11 mouse cellular contexts compared by ENCODE assay signal in the genomic region with DNA sequence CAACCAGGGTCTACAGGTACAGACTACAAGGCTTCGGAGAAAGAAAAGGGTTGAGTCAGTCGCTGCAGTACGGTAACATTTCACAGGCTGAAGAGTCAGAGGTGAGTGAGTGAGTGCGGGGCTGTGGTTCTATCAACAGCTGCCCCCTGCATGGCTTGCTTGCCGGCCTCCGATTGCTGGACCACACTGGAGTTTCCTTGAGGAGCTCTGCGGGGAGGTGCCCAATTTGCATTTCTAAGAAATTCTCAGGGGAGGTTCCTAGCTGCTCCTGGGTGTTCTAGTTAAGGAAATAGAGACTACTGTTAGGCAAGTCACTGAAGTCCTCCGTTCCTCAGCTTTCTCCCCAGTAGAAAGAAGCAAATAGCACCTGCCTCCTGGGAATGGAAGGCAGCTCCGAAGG. TPM values are rescaled to one million over a fixed set of nuclear protein-coding genes. Genes with fewer than 3 reads are reported as not detected.
A peak's percentile ranks its signal among the peaks of the same experiment; 100 is the strongest.
DNase-seq lines count a peak whose midpoint lies in the region; ATAC-seq and TF ChIP-seq lines count a peak whose summit lies in the region.
"Had no signal": no experiment of that assay in that cellular context is flagged by ENCODE, and none has a peak within 500 bp of the region (broad histone marks: within the 10 kb centered on the region; RNA-seq: fewer than 3 reads in every experiment).

No protein-coding gene starts in this region.

- no peaks in the 10 kb centered on the region for H3K27me3 ChIP-seq in heart, embryonic 14.5 days (ENCODE audit: control insufficient read depth, insufficient read depth, low read length)
- H3K27me3 ChIP-seq in hindbrain, embryonic 14.5 days (ENCODE audit: control insufficient read depth, insufficient read depth, low read length) = no peaks in the 10 kb centered on the region
- peaks cover 14% of the 10 kb centered on the region for H3K27me3 ChIP-seq in midbrain, embryonic 13.5 days

- peaks cover 8% of the 10 kb centered on the region; the same call in 1 of the 2 replicates for H3K36me3 ChIP-seq in heart, embryonic 14.5 days (ENCODE audit: control insufficient read depth, insufficient read depth, low read length)
- no peaks in the 10 kb centered on the region for H3K36me3 ChIP-seq in hindbrain, embryonic 14.5 days (replicated peaks; ENCODE audit: control insufficient read depth, insufficient read depth)
- H3K36me3 ChIP-seq in midbrain, embryonic 13.5 days = no peaks in the 10 kb centered on the region

- peak overlapping the region; percentile 92 for H3K9ac ChIP-seq in heart, embryonic 14.5 days (ENCODE audit: low read length)
- H3K9ac ChIP-seq in hindbrain, embryonic 14.5 days = peak overlapping the region; percentile 78
- peak overlapping the region; percentile 92 for H3K9ac ChIP-seq in midbrain, embryonic 13.5 days (replicated peaks)

- no peak for TF ChIP-seq POLR2A in bone marrow, adult 2 months (IDR thresholded peaks at IDR 0.05; ENCODE audit: borderline replicate concordance, control insufficient read depth, low read depth, low read length)

- H3K9me3 ChIP-seq in heart, embryonic 14.5 days (ENCODE audit: control insufficient read depth, low read length) = no peaks in the 10 kb centered on the region
- no peaks in the 10 kb centered on the region for H3K9me3 ChIP-seq in hindbrain, embryonic 14.5 days (ENCODE audit: control insufficient read depth, low read length)
- no peaks in the 10 kb centered on the region for H3K9me3 ChIP-seq in midbrain, embryonic 13.5 days

- H3K4me1 ChIP-seq in heart, embryonic 14.5 days (ENCODE audit: control insufficient read depth in 2 of 2, insufficient read depth in 2 of 2, low read length in 2 of 2) = peaks cover 2 to 10% of the 10 kb centered on the region in 2 experiments; a peak in 2 of 4 replicates
- H3K4me1 ChIP-seq in bone marrow, adult 2 months (ENCODE audit: control insufficient read depth, insufficient read depth, low read length) = peaks cover 2% of the 10 kb centered on the region; the same call in 1 of the 2 replicates
- peaks cover 12% of the 10 kb centered on the region for H3K4me1 ChIP-seq in hindbrain, embryonic 14.5 days (replicated peaks; ENCODE audit: control insufficient read depth, insufficient read depth, low read length)
- peaks cover 18% of the 10 kb centered on the region for H3K4me1 ChIP-seq in midbrain, embryonic 13.5 days (replicated peaks)

- peak overlapping the region in 1 of 2 experiments; percentile 88; a peak in 1 of 4 replicates for H3K4me3 ChIP-seq in heart, embryonic 14.5 days (ENCODE audit: control insufficient read depth in 1 of 2, insufficient read depth in 1 of 2, low read depth in 1 of 2, low read length in 2 of 2)
- H3K4me3 ChIP-seq in bone marrow, adult 2 months (replicated peaks; ENCODE audit: control insufficient read depth, low read depth, low read length) = peak overlapping the region; percentile 81
- peak overlapping the region; percentile 56 for H3K4me3 ChIP-seq in hindbrain, embryonic 14.5 days (replicated peaks; ENCODE audit: low read length)
- H3K4me3 ChIP-seq in midbrain, embryonic 13.5 days (replicated peaks) = peak overlapping the region; percentile 65

- DNase-seq in heart, postnatal 4 days = no peak
- no peak for DNase-seq in hindbrain, embryonic 14.5 days (ENCODE audit: low spot score)
- DNase-seq in urinary bladder, postnatal 4 days (ENCODE audit: low spot score in 2 of 2) = no peak
- no peak for DNase-seq in ovary, postnatal 14 days (ENCODE audit: low spot score)
- DNase-seq in gastrocnemius, postnatal 4 days (ENCODE audit: low spot score in 2 of 2) = no peak

- WGBS in heart, embryonic 14.5 days = 45% methylated on average over 9 of the region's 9 CpGs
- WGBS in bone marrow, adult 2 months = 13% methylated on average over 9 of the region's 9 CpGs
- WGBS in hindbrain, embryonic 14.5 days = 5% methylated on average over 9 of the region's 9 CpGs
- WGBS in midbrain, embryonic 13.5 days = 8% methylated on average over 9 of the region's 9 CpGs

- no peak for TF ChIP-seq CTCF in bone marrow, adult 2 months (IDR thresholded peaks at IDR 0.05; ENCODE audit: control insufficient read depth, insufficient read depth, low read length)

- ATAC-seq in heart, embryonic 14.5 days (ENCODE audit: insufficient number of reproducible peaks, insufficient read depth, low FRiP score, low read depth) = no peak
- no peak for ATAC-seq in hindbrain, embryonic 14.5 days (ENCODE audit: low FRiP score)
- no peak for ATAC-seq in midbrain, embryonic 13.5 days

- H3K27ac ChIP-seq in heart, embryonic 14.5 days (replicated peaks in 1 of 2; ENCODE audit: control insufficient read depth in 1 of 2, insufficient read depth in 1 of 2, low read depth in 2 of 2, low read length in 2 of 2) = no peak overlapping the region
- peak overlapping the region; percentile 89; the same call in 1 of the 2 replicates for H3K27ac ChIP-seq in bone marrow, adult 2 months (ENCODE audit: control insufficient read depth, insufficient read depth, low read depth, low read length, poor library complexity)
- 0 out of 2 replicates have a peak overlapping the region, but pooled peaks have one; percentile 91 for H3K27ac ChIP-seq in hindbrain, embryonic 14.5 days
- no peak overlapping the region for H3K27ac ChIP-seq in midbrain, embryonic 13.5 days
- H3K27ac ChIP-seq: macrophage had no signal

- H3K4me2 ChIP-seq in heart, embryonic 14.5 days (ENCODE audit: low read length) = peak overlapping the region; percentile 88
- peak overlapping the region; percentile 64 for H3K4me2 ChIP-seq in hindbrain, embryonic 14.5 days (replicated peaks)
- H3K4me2 ChIP-seq in midbrain, embryonic 13.5 days (replicated peaks) = peak overlapping the region; percentile 80

RNA-seq across cellular contexts. Expression of gene Eef2k, which starts 2.1 kb away (rescaled TPM):
- 12.1 and 12.4 TPM in 2 replicates for polyA plus RNA-seq in heart, embryonic 14.5 days (2014; fragmentation: Nextera tagmentation; extraction: Ambion mirVana)
- total RNA-seq in heart, postnatal 4 days (2021) = 10 to 100 TPM; 36.9 to 38.0 TPM
- polyA plus RNA-seq in bone marrow, adult 2 months (2011; ENCODE audit: insufficient read depth, insufficient read length, low replicate concordance, missing spikeins) = 39.2 and 39.8 TPM in 2 replicates
- 15.0 and 15.9 TPM in 2 replicates for polyA plus RNA-seq in hindbrain, embryonic 14.5 days (2014; fragmentation: Nextera tagmentation; extraction: Ambion mirVana)
- 23.9 and 26.4 TPM in 2 replicates for polyA plus RNA-seq in midbrain, embryonic 13.5 days (2015; fragmentation: Nextera tagmentation; extraction: Ambion mirVana)
- 10 to 100 TPM; 77.1 TPM for total RNA-seq in gastrocnemius, postnatal 4 days (2021)

RNA-seq across cellular contexts. Expression of gene Gm5737, which starts 32.5 kb away (rescaled TPM):
- polyA plus RNA-seq in heart, embryonic 14.5 days (2014; fragmentation: Nextera tagmentation; extraction: Ambion mirVana) = not detected in 2 replicates
- not detected for total RNA-seq in heart, postnatal 4 days (2021)
- polyA plus RNA-seq in bone marrow, adult 2 months (2011; ENCODE audit: insufficient read depth, insufficient read length, low replicate concordance, missing spikeins) = not detected in 2 replicates
- polyA plus RNA-seq in hindbrain, embryonic 14.5 days (2014; fragmentation: Nextera tagmentation; extraction: Ambion mirVana) = not detected in 2 replicates
- not detected in 2 replicates for polyA plus RNA-seq in midbrain, embryonic 13.5 days (2015; fragmentation: Nextera tagmentation; extraction: Ambion mirVana)
- total RNA-seq in gastrocnemius, postnatal 4 days (2021) = under 1 TPM in 1 of 2 experiments, not detected in 1; 0.54 TPM
- total RNA-seq: MEL had no signal
- polyA plus RNA-seq: macrophage; thymus, postnatal 0 days had no signal

Comparison
In these comparisons a context has a peak if more than half of its experiments do, and no peak if none do; other contexts are left out.
1. H3K27ac ChIP-seq: peak in bone marrow, adult 2 months (single experiment) and hindbrain, embryonic 14.5 days (single experiment); none in heart, embryonic 14.5 days (0 of 2) and midbrain, embryonic 13.5 days (single experiment).
2. Peak in every context shown above with its lines, with median percentiles within 50 percentile points of each other: H3K4me2 ChIP-seq and H3K9ac ChIP-seq.